Mouse (Mus musculus) ES-E14 (cell line): Measurements from ENCODE around the gene Omp. TPM values are rescaled to one million over a fixed set of nuclear protein-coding genes. Genes with fewer than 3 reads are reported as not detected.

ENCODE experiments used
- DNase-seq: peaks from one replicate; pipeline ENCODE4 v3.0.0-alpha.2; 2013; ENCODE audit warnings: low read depth, low spot score
- H3K27ac ChIP-seq: 2 replicates; pipeline ENCODE4 v1.5.1; 2012; ENCODE audit warnings: low read depth, mild to moderate bottlenecking, low read length, moderate library complexity, mixed read lengths; ENCODE audit not compliant: poor library complexity, insufficient read depth, severe bottlenecking
- H3K36me3 ChIP-seq: 2 replicates; pipeline ENCODE4 v1.6.1; 2012; ENCODE audit warnings: mild to moderate bottlenecking, low read length, moderate library complexity, mixed read lengths; ENCODE audit not compliant: control insufficient read depth, poor library complexity, insufficient read depth, severe bottlenecking
- H3K4me1 ChIP-seq, 2 experiments: fragments of 150-350 bp in 1 of 2; sonication (generic) in 1 of 2; 2 replicates each; pipeline ENCODE4 v1.6.1; 2012; ENCODE audit warnings: low read length in 2 of 2, mild to moderate bottlenecking in 1 of 2, mixed read lengths in 1 of 2; ENCODE audit not compliant: control insufficient read depth in 2 of 2, insufficient read depth in 2 of 2, poor library complexity in 1 of 2
- H3K4me3 ChIP-seq, 2 experiments: fragments of 150-350 bp in 1 of 2; sonication (generic) in 1 of 2; 2 replicates each; pipeline ENCODE4 v1.5.1; 2012; ENCODE audit warnings: low read length in 2 of 2, low read depth in 1 of 2, mild to moderate bottlenecking in 1 of 2, mixed read lengths in 1 of 2; ENCODE audit not compliant: insufficient read depth in 1 of 2, poor library complexity in 1 of 2, severe bottlenecking in 1 of 2
- H3K9ac ChIP-seq: 2 replicates; pipeline ENCODE4 v1.6.1; 2012; ENCODE audit warnings: low read depth, mild to moderate bottlenecking, low read length, mixed read lengths; ENCODE audit not compliant: poor library complexity, insufficient read depth, severe bottlenecking
- H3K9me3 ChIP-seq: fragments of 150-350 bp; sonication (generic); 2 replicates; pipeline ENCODE4 v1.6.1; 2012; ENCODE audit warnings: low read depth, mild to moderate bottlenecking, low read length; ENCODE audit not compliant: control insufficient read depth, insufficient read depth
- CHD2 ChIP-seq: IDR thresholded peaks from 2 replicates; pipeline ENCODE4 v1.6.1; 2014; ENCODE audit warnings: mild to moderate bottlenecking, low read depth, low read length, inconsistent platforms
- HCFC1 ChIP-seq: IDR thresholded peaks from 2 replicates; pipeline ENCODE4 v1.6.1; 2012; ENCODE audit warnings: low read length, inconsistent platforms, borderline replicate concordance; ENCODE audit not compliant: insufficient read depth
- MAFK ChIP-seq: IDR thresholded peaks from 2 replicates; pipeline ENCODE4 v1.6.1; 2014; ENCODE audit warnings: mild to moderate bottlenecking, low read depth, low read length, inconsistent platforms; ENCODE audit not compliant: insufficient read depth
- ZC3H11A ChIP-seq: IDR thresholded peaks from 2 replicates; pipeline ENCODE4 v1.6.1; 2012; ENCODE audit warnings: low read depth, mild to moderate bottlenecking, inconsistent platforms, low read length, borderline replicate concordance
- ZNF384 ChIP-seq: IDR thresholded peaks from 2 replicates; pipeline ENCODE4 v1.6.1; 2012; ENCODE audit warnings: low read depth, low read length, inconsistent platforms
- in situ Hi-C, 2 experiments: fragments of 600-800 bp; cut with MboI; formaldehyde crosslinking; loops; one replicate each; pipeline ENCODE4 v1.15.1; 2025; ENCODE audit warnings: low sequenced_read_pairs in 2 of 2, inconsistent platforms in 1 of 2; ENCODE audit not compliant: unreplicated experiment in 2 of 2
- total RNA-seq: library from RNA; depleted of rRNA; stranded (reverse); fragments of 300-350 nt; gene quantifications from 2 replicates; pipeline ENCODE4 v1.2.3, GENCODE M21; 2012

Omp gene
- total RNA-seq, 1 experiment: 1.4 TPM

- Histone ChIP-seq H3K36me3 (peaks cover 5% of the 10 kb centered on the region; the same call in 1 of the 2 replicates), H3K4me1 (peaks cover 0 to 18% of the 10 kb centered on the region in 2 experiments; a peak in 2 of 4 replicates), H3K27ac (no peak overlapping the region), H3K4me3 (no peak overlapping the region), H3K9me3 (no peaks in the 10 kb centered on the region), H3K9ac (no peak overlapping the region)
- in situ Hi-C loops: no loop called here
- no peak for DNase-seq
- TF ChIP-seq MAFK (no peak), ZC3H11A (no peak), ZNF384 (no peak), HCFC1 (no peak), CHD2 (no peak)
Observed at GRCm38 (mm10) chr7:98149802-98150201, 4.5 kb upstream of the Omp start.

DNA sequence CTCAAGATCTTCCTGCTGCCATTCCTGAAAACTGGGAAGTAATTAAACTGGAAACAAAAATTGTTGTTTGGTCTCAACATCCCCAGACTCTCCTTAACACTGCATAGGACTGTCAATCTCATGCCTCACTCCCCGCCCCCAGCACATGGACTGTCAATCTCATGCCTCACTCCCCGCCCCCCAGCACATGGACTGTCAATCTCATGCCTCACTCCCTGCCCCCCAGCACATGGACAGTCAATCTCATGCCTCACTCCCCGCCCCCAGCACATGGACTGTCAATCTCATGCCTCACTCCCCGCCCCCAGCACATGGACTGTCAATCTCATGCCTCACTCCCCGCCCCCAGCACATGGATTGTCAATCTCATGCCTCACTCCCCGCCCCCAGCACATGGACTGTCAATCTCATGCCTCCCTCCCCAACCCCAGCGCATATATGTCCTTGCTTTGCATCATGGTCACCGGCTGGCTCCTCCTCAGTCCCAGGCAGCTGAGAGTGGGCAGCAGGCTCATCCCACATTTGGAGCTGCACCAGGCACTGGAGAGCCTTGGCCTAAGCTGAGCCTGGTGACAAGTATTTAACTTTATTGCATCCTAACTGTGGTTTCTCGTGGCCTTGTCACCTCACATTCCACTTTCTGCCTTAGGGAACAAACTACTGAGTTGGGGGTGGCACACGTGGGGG lies 3.6 kb upstream of the Omp start:
- H3K4me3 ChIP-seq: no peak overlapping the region
- in situ Hi-C loops: no loop called here
- peaks cover 5% of the 10 kb centered on the region; the same call in 1 of the 2 replicates for H3K36me3 ChIP-seq
- H3K9ac ChIP-seq: no peak overlapping the region
- peaks cover 0 to 18% of the 10 kb centered on the region in 2 experiments; a peak in 2 of 4 replicates for H3K4me1 ChIP-seq
- H3K9me3 ChIP-seq: no peaks in the 10 kb centered on the region
- H3K27ac ChIP-seq: no peak overlapping the region
- TF ChIP-seq ZNF384 (no peak), CHD2 (no peak), ZC3H11A (no peak), MAFK (no peak), HCFC1 (no peak)
- DNase-seq: no peak

- H3K9me3 ChIP-seq: no peaks in the 10 kb centered on the region
- DNase-seq: no peak
- in situ Hi-C loops: no loop called here
- TF ChIP-seq MAFK (no peak), CHD2 (no peak), ZNF384 (no peak), ZC3H11A (no peak), HCFC1 (no peak)
- peaks cover 0 to 16% of the 10 kb centered on the region in 2 experiments; a peak in 2 of 4 replicates for H3K4me1 ChIP-seq
- no peak overlapping the region for H3K4me3 ChIP-seq
- no peak overlapping the region for H3K27ac ChIP-seq
- H3K36me3 ChIP-seq: peaks cover 5% of the 10 kb centered on the region; the same call in 1 of the 2 replicates
- H3K9ac ChIP-seq: no peak overlapping the region
Observed at GRCm38 (mm10) chr7:98147766-98148165, 2.5 kb upstream of the Omp start.

DNA sequence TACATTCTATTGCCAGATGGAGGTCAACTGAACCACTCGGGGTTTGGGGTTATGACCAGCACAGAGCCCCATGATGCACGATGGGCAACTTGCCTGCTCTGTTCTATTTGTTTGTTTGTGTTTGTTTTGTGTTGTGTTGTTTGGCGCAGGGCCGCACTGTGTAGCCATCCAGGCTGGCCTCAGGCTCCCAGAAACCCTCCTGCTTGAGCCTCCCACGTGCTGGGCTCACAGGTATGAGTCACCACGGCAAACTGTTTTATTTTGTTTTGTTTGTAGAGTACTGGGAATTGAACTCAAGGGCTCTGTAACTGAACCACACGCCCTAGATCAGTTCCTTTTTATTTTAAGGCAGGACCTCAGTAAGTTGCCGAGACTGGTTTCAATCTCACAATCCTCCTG lies 1.1 kb upstream of the Omp start:
- H3K4me1 ChIP-seq: peaks cover 0 to 10% of the 10 kb centered on the region in 2 experiments; a peak in 1 of 4 replicates
- no peaks in the 10 kb centered on the region for H3K9me3 ChIP-seq
- in situ Hi-C loops: no loop called here
- H3K27ac ChIP-seq: no peak overlapping the region
- no peak for DNase-seq
- no peak for TF ChIP-seq MAFK
- TF ChIP-seq CHD2: no peak
- no peak for TF ChIP-seq ZNF384
- no peak overlapping the region for H3K9ac ChIP-seq
- H3K36me3 ChIP-seq: peaks cover 3% of the 10 kb centered on the region; the same call in 1 of the 2 replicates
- H3K4me3 ChIP-seq: no peak overlapping the region
